In genomic region chr5:34167857-34168256, GRCm38 (mm10) we compare ENCODE assay signal across 7 mouse cellular contexts. TPM values are rescaled to one million over a fixed set of nuclear protein-coding genes. Genes with fewer than 3 reads are reported as not detected.
DNase-seq lines count a peak whose midpoint lies in the region; ATAC-seq and TF ChIP-seq lines count a peak whose summit lies in the region.

No protein-coding gene starts in this region.

- peaks cover 12% of the 10 kb centered on the region for H3K4me1 ChIP-seq in kidney, embryonic 14.5 days (ENCODE audit: control insufficient read depth, insufficient read depth, low read length)
- peaks cover 32% of the 10 kb centered on the region for H3K4me1 ChIP-seq in G1E (ENCODE audit: insufficient read depth, low read depth, low read length)
- peaks cover 28% of the 10 kb centered on the region for H3K4me1 ChIP-seq in embryonic facial prominence, embryonic 10.5 days
- peaks cover 12% of the 10 kb centered on the region for H3K4me1 ChIP-seq in liver, embryonic 16.5 days (ENCODE audit: control insufficient read depth, low read depth, low read length)

- H3K9ac ChIP-seq in kidney, embryonic 14.5 days (ENCODE audit: low read depth, low read length): no peak overlapping the region
- no peak overlapping the region for H3K9ac ChIP-seq in liver, embryonic 16.5 days (ENCODE audit: low read depth, low read length)

- no peaks in the 10 kb centered on the region for H3K27me3 ChIP-seq in kidney, embryonic 14.5 days (ENCODE audit: control insufficient read depth, insufficient read depth, low read length)
- no peaks in the 10 kb centered on the region for H3K27me3 ChIP-seq in G1E (ENCODE audit: insufficient read depth, low read length)
- no peaks in the 10 kb centered on the region for H3K27me3 ChIP-seq in embryonic facial prominence, embryonic 10.5 days (replicated peaks; ENCODE audit: low read depth, poor library complexity, severe bottlenecking)
- H3K27me3 ChIP-seq in liver, embryonic 16.5 days (ENCODE audit: control insufficient read depth, insufficient read depth, low read depth, low read length): no peaks in the 10 kb centered on the region

- H3K4me2 ChIP-seq in kidney, embryonic 14.5 days (replicated peaks; ENCODE audit: low read depth, low read length): peak overlapping the region; percentile 16; the same call in 1 of the 2 replicates
- peak overlapping the region; percentile 64 for H3K4me2 ChIP-seq in liver, embryonic 16.5 days (ENCODE audit: low read depth, low read length)

- H3K36me3 ChIP-seq in kidney, embryonic 14.5 days (ENCODE audit: control insufficient read depth, insufficient read depth, low read length): peaks cover 17% of the 10 kb centered on the region; the same call in 1 of the 2 replicates
- peaks cover 14% of the 10 kb centered on the region for H3K36me3 ChIP-seq in G1E (replicated peaks)
- peaks cover 26% of the 10 kb centered on the region for H3K36me3 ChIP-seq in embryonic facial prominence, embryonic 10.5 days (replicated peaks)
- peaks cover 4% of the 10 kb centered on the region for H3K36me3 ChIP-seq in liver, embryonic 16.5 days (ENCODE audit: control insufficient read depth, insufficient read depth)

- no peak for TF ChIP-seq CTCF in G1E (IDR thresholded peaks at IDR 0.05; ENCODE audit: low read depth, low read length)

- H3K4me3 ChIP-seq in kidney, embryonic 14.5 days (ENCODE audit: low read length): no peak overlapping the region
- H3K4me3 ChIP-seq in G1E (ENCODE audit: low read depth, low read length): peak overlapping the region; percentile 16; the same call in 1 of the 2 replicates
- H3K4me3 ChIP-seq in embryonic facial prominence, embryonic 10.5 days: peak overlapping the region; percentile 82
- H3K4me3 ChIP-seq in liver, embryonic 16.5 days (ENCODE audit: low read depth, low read length): peak overlapping the region; percentile 40

- no peak for DNase-seq in kidney, postnatal 14 days
- no peak for DNase-seq in G1E (ENCODE audit: low spot score)
- DNase-seq in embryonic facial prominence, embryonic 10.5 days (ENCODE audit: low spot score): no peak
- DNase-seq in layer of hippocampus, postnatal 10 days (ENCODE audit: low spot score in 2 of 2): no peak
- DNase-seq in adrenal gland, postnatal 14 days: no peak

- H3K9me3 ChIP-seq in kidney, embryonic 14.5 days (ENCODE audit: control insufficient read depth, low read length): no peaks in the 10 kb centered on the region
- H3K9me3 ChIP-seq in G1E (replicated peaks): no peaks in the 10 kb centered on the region
- no peaks in the 10 kb centered on the region for H3K9me3 ChIP-seq in embryonic facial prominence, embryonic 10.5 days
- H3K9me3 ChIP-seq in liver, embryonic 16.5 days (replicated peaks; ENCODE audit: control insufficient read depth, low read length): no peaks in the 10 kb centered on the region

- H3K27ac ChIP-seq in kidney, embryonic 14.5 days (ENCODE audit: low read depth, low read length): no peak overlapping the region
- H3K27ac ChIP-seq in embryonic facial prominence, embryonic 10.5 days (replicated peaks): no peak overlapping the region
- no peak overlapping the region for H3K27ac ChIP-seq in liver, embryonic 16.5 days (ENCODE audit: low read length)

- 85% methylated on average over 4 of the region's 4 CpGs for WGBS in kidney, embryonic 14.5 days
- WGBS in embryonic facial prominence, embryonic 10.5 days: 85% methylated on average over 4 of the region's 4 CpGs
- WGBS in liver, embryonic 16.5 days (ENCODE audit: insufficient replicate concordance): 69% methylated on average over 4 of the region's 4 CpGs

- ATAC-seq in kidney, embryonic 14.5 days (ENCODE audit: low FRiP score, low TSS enrichment): no peak
- no peak for ATAC-seq in G1E (ENCODE audit: extremely low read depth, insufficient number of reproducible peaks, low FRiP score, poor library complexity, severe bottlenecking)
- no peak for ATAC-seq in liver, embryonic 16.5 days (ENCODE audit: low read depth)

RNA-seq across cellular contexts. Expression of gene Poln, which starts 1.4 kb away (rescaled TPM):
- 0.61 and 1.1 TPM in 2 replicates for polyA plus RNA-seq in kidney, embryonic 14.5 days (2014; fragmentation: Nextera tagmentation; extraction: Ambion mirVana)
- total RNA-seq in G1E (2014; fragmentation: Nextera tagmentation) (0.83 TPM in 1 of 2 replicates, not detected in the other), G1E (2017) (2.9 and 3.4 TPM in 2 replicates)
- not detected in 2 replicates for polyA plus RNA-seq in G1E (2012)
- polyA plus RNA-seq in embryonic facial prominence, embryonic 10.5 days (2016; fragmentation: Nextera tagmentation; extraction: Ambion mirVana): 0.67 and 0.69 TPM in 2 replicates
- 0.48 and 0.71 TPM in 2 replicates for polyA plus RNA-seq in liver, embryonic 16.5 days (2015; fragmentation: Nextera tagmentation; extraction: Ambion mirVana)
- total RNA-seq in layer of hippocampus, postnatal 10 days (2021): 1 to 10 TPM in 1 of 2 experiments, under 1 TPM in 1; 0.58 to 2.0 TPM
- total RNA-seq in adrenal gland, postnatal 14 days (2021): 35.4 and 47.0 TPM in 2 replicates

RNA-seq across cellular contexts. Expression of gene Haus3, which starts 1.5 kb away (rescaled TPM):
- polyA plus RNA-seq in kidney, embryonic 14.5 days (2014; fragmentation: Nextera tagmentation; extraction: Ambion mirVana): 45.1 and 46.1 TPM in 2 replicates
- total RNA-seq in G1E (2014; fragmentation: Nextera tagmentation) (85.7 and 94.2 TPM in 2 replicates), G1E (2017) (111 and 121 TPM in 2 replicates)
- polyA plus RNA-seq in G1E (2012): 1.3 and 2.0 TPM in 2 replicates
- polyA plus RNA-seq in embryonic facial prominence, embryonic 10.5 days (2016; fragmentation: Nextera tagmentation; extraction: Ambion mirVana): 53.0 and 60.0 TPM in 2 replicates
- polyA plus RNA-seq in liver, embryonic 16.5 days (2015; fragmentation: Nextera tagmentation; extraction: Ambion mirVana): 19.8 and 21.9 TPM in 2 replicates
- 1 to 10 TPM; 6.5 to 8.9 TPM for total RNA-seq in layer of hippocampus, postnatal 10 days (2021)
- total RNA-seq in adrenal gland, postnatal 14 days (2021): 9.9 and 10.0 TPM in 2 replicates

RNA-seq across cellular contexts. Expression of gene Mxd4, which starts 19.7 kb away (rescaled TPM):
- 46.1 and 53.0 TPM in 2 replicates for polyA plus RNA-seq in kidney, embryonic 14.5 days (2014; fragmentation: Nextera tagmentation; extraction: Ambion mirVana)
- total RNA-seq in G1E (2014; fragmentation: Nextera tagmentation) (9.8 and 12.8 TPM in 2 replicates), G1E (2017) (28.4 and 38.6 TPM in 2 replicates)
- 15.0 and 17.9 TPM in 2 replicates for polyA plus RNA-seq in G1E (2012)
- polyA plus RNA-seq in embryonic facial prominence, embryonic 10.5 days (2016; fragmentation: Nextera tagmentation; extraction: Ambion mirVana): 18.7 and 23.0 TPM in 2 replicates
- polyA plus RNA-seq in liver, embryonic 16.5 days (2015; fragmentation: Nextera tagmentation; extraction: Ambion mirVana): 6.6 and 7.6 TPM in 2 replicates
- total RNA-seq in layer of hippocampus, postnatal 10 days (2021): 10 to 100 TPM; 64.1 to 69.0 TPM
- total RNA-seq in adrenal gland, postnatal 14 days (2021): 145 and 158 TPM in 2 replicates
